Mouse (Mus musculus) stomach, embryonic 14.5 days (tissue): ENCODE measurements around the gene Gfra4. TPM values are rescaled to one million over a fixed set of nuclear protein-coding genes. Genes with fewer than 3 reads are reported as not detected.

Experiments used
- ATAC-seq: fragments of 200-750 bp; cut with Nextera tagmentation; 2 replicates; pipeline ENCODE4 v1.8.0; 2017; ENCODE audit warnings: low read depth, moderate TSS enrichment; ENCODE audit not compliant: insufficient number of reproducible peaks, insufficient read depth, low FRiP score
- H3K27ac ChIP-seq: fragments of 300-500 bp; sonication (generic); 2 replicates; pipeline ENCODE4 v1.5.1; 2014; ENCODE audit warnings: mild to moderate bottlenecking, low read length, moderate library complexity, mixed read lengths
- H3K27me3 ChIP-seq: fragments of 300-500 bp; sonication (generic); 2 replicates; pipeline ENCODE4 v1.6.1; 2014; ENCODE audit warnings: low read length, control low read depth, mixed read lengths; ENCODE audit not compliant: control insufficient read depth, insufficient read depth
- H3K36me3 ChIP-seq: fragments of 300-500 bp; sonication (generic); 2 replicates; pipeline ENCODE4 v1.6.1; 2014; ENCODE audit warnings: mild to moderate bottlenecking, control low read depth, low read length, moderate library complexity, mixed read lengths; ENCODE audit not compliant: control insufficient read depth, insufficient read depth
- H3K4me1 ChIP-seq: fragments of 300-500 bp; sonication (generic); 2 replicates; pipeline ENCODE4 v1.6.1; 2014; ENCODE audit warnings: low read length, control low read depth, mixed read lengths; ENCODE audit not compliant: control insufficient read depth, insufficient read depth
- H3K4me2 ChIP-seq: fragments of 300-500 bp; sonication (generic); replicated peaks from 2 replicates; pipeline ENCODE4 v1.6.1; 2014; ENCODE audit warnings: low read depth, low read length, control low read depth
- H3K4me3 ChIP-seq: fragments of 300-500 bp; sonication (generic); 2 replicates; pipeline ENCODE4 v1.5.1; 2014; ENCODE audit warnings: low read depth, low read length, control low read depth
- H3K9ac ChIP-seq: fragments of 300-500 bp; sonication (generic); replicated peaks from 2 replicates; pipeline ENCODE4 v1.6.1; 2014; ENCODE audit warnings: low read depth, mild to moderate bottlenecking, control low read depth, low read length, moderate library complexity, mixed read lengths
- H3K9me3 ChIP-seq: fragments of 300-500 bp; sonication (generic); 2 replicates; pipeline ENCODE4 v1.6.1; 2016; ENCODE audit warnings: low read depth, low read length, control low read depth; ENCODE audit not compliant: control insufficient read depth
- WGBS: fragments of 180-500 bp; shearing (Covaris S2); extraction: QIAGEN DNeasy Blood & Tissue Kit; methylation state at CpG from one replicate; pipeline ENCODE4 v1.1.7; 2014; 5-methylcytosine and 5-hydroxymethylcytosine counted together
- polyA plus RNA-seq: library from polyadenylated mRNA; unstranded; fragments of >200 nt; fragmentation: Nextera tagmentation; extraction: Ambion mirVana; gene quantifications from 2 replicates; pipeline ENCODE4 v1.2.1, GENCODE M21; 2014

Gene Gfra4
- polyA plus RNA-seq, 1 experiment from 2014 or later, result 23.8 TPM

DNA sequence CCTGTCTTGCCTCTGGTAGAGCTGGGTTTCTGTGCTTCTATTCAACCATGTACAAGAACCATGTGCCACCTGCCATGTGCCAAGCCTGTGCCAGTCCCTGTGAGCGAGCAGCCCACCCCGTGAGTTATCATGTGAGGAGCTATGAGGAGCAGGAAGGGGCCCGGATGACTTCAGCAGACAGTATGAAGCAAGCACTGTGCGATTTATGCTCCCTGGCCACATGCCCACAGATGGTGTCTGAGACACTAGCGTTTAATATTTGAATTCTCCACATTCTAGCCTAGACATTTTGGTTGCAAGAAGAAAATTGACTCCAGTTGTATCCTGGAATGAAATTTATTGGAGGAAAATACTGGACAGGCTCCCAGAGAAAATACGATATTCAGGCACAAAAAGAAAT is 24.6 kb upstream of the Gfra4 start:
- 0 out of 2 replicates have a peak, but pooled peaks have one; percentile 17 for ATAC-seq
- WGBS, result 43% methylated on average over 6 of the region's 6 CpGs
- no peak overlapping the region for H3K4me3 ChIP-seq
- no peak overlapping the region for H3K27ac ChIP-seq
- no peak overlapping the region for H3K4me2 ChIP-seq
- no peak overlapping the region for H3K9ac ChIP-seq
- no peaks in the 10 kb centered on the region for H3K9me3 ChIP-seq
- 0 out of 2 replicates have a peak, but pooled peaks cover 3% of the 10 kb centered on the region for H3K27me3 ChIP-seq
- no peaks in the 10 kb centered on the region for H3K4me1 ChIP-seq
- no peaks in the 10 kb centered on the region for H3K36me3 ChIP-seq

DNA sequence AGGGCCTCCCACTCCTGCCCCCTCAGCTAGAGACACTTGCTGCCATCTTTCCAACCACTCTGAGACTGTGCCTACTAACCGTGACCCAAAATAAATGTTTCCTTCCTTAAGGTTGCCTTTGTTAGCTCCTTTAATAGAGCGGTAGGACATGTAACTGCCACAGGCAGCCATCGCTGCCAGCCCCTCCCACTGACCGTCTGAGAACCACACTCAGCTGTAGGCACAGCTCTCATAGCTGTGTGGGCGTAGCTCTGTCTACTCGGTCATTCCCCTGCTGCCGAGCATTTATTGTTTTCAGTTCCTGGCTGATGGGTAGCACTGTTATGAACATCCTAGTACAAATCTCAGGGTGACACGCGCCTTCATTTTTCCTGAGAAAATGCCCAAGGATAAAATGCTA is 23.5 kb upstream of the Gfra4 start:
- no peak overlapping the region for H3K4me2 ChIP-seq

GRCm38 (mm10) chr2:131063404-131063864 is 20.5 kb upstream of the Gfra4 start, which contains the start of gene Adam33:
Gene Adam33 (minus strand): TSS chr2:131063814.
- 0 out of 2 replicates have a peak, but pooled peaks cover 3% of the 10 kb centered on the region for H3K27me3 ChIP-seq
- no peak within 1 kb of the TSS; the same call in 1 of the 2 replicates for H3K9ac ChIP-seq
- H3K27ac ChIP-seq, result no peak within 1 kb of the TSS
- WGBS, result 1% methylated on average over 22 of the region's 27 CpGs
- peak within 1 kb of the TSS; percentile 50 for H3K4me2 ChIP-seq
- peak; percentile 28; the same call in 1 of the 2 replicates for ATAC-seq
- H3K36me3 ChIP-seq, result no peaks in the 10 kb centered on the region
- H3K9me3 ChIP-seq, result no peaks in the 10 kb centered on the region
- H3K4me1 ChIP-seq, result peaks cover 8% of the 10 kb centered on the region; the same call in 1 of the 2 replicates
- peak within 1 kb of the TSS; percentile 21 for H3K4me3 ChIP-seq

More for the DNA sequence above, 23.5 kb upstream of the Gfra4 start:
- no peak overlapping the region for H3K27ac ChIP-seq
- H3K4me3 ChIP-seq, result no peak overlapping the region
- H3K4me1 ChIP-seq, result no peaks in the 10 kb centered on the region
- H3K9me3 ChIP-seq, result no peaks in the 10 kb centered on the region
- H3K9ac ChIP-seq, result no peak overlapping the region
- WGBS, result 65% methylated on average over 9 of the region's 9 CpGs
- H3K36me3 ChIP-seq, result no peaks in the 10 kb centered on the region
- no peak for ATAC-seq
- 0 out of 2 replicates have a peak, but pooled peaks cover 3% of the 10 kb centered on the region for H3K27me3 ChIP-seq

DNA sequence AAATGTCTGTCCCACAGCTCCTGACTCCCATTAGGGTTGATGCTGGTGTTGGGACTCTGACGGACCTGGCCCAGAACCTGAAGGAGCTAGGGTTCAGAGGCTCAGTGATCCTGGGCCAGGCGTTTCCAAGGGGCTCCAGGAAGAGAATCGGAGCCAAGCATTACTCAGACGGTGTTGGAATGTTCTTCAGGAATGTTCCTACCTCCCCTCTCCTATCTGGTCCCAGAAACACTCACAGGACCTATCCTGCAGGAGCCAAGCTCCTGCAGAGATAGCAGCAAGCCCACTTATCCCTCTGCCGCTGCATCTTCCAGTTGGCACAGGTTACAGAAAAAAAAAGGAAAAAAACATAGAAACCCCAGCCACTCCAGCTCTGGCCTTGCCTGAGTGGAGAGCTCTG is 18.7 kb upstream of the Gfra4 start:
- ATAC-seq, result no peak
- Histone ChIP-seq H3K27me3 (0 out of 2 replicates have a peak, but pooled peaks cover 3% of the 10 kb centered on the region), H3K9ac (no peak overlapping the region), H3K27ac (no peak overlapping the region), H3K4me2 (no peak overlapping the region), H3K9me3 (no peaks in the 10 kb centered on the region), H3K4me3 (no peak overlapping the region), H3K36me3 (no peaks in the 10 kb centered on the region), H3K4me1 (peaks cover 8% of the 10 kb centered on the region; the same call in 1 of the 2 replicates)
- WGBS, result 53% methylated on average over 5 of the region's 5 CpGs

DNA sequence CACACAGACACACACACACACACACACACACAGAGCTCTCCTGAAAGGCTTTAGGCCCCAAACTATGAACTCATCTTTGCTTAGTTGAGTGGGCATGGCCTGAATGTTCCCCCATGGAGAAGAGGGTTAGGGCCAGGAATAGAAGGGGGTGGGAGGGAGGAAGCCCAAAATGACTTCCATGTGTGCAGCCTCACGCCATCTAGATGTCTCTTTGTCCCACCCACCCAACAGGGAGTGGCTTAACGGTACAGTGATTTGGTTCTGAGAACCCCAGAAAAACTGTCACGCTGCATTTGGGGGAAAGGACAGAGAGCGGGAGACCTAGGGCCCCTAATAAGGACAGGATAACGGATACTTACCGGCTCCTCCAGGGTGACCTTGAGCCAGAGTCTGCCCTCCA is 17.9 kb upstream of the Gfra4 start:
- Histone ChIP-seq H3K4me2 (no peak overlapping the region), H3K27me3 (peaks cover 6% of the 10 kb centered on the region; the same call in 1 of the 2 replicates), H3K27ac (no peak overlapping the region), H3K36me3 (no peaks in the 10 kb centered on the region), H3K9me3 (no peaks in the 10 kb centered on the region), H3K4me3 (no peak overlapping the region), H3K4me1 (peaks cover 10% of the 10 kb centered on the region; the same call in 1 of the 2 replicates), H3K9ac (no peak overlapping the region)
- no peak for ATAC-seq
- 70% methylated on average over 6 of the region's 6 CpGs for WGBS

GRCm38 (mm10) chr2:131059781-131060540 is 17.1 kb upstream of the Gfra4 start:
- Histone ChIP-seq H3K27me3 (peaks cover 13% of the 10 kb centered on the region), H3K4me2 (no peak overlapping the region), H3K9ac (no peak overlapping the region), H3K9me3 (no peaks in the 10 kb centered on the region), H3K27ac (no peak overlapping the region), H3K4me3 (no peak overlapping the region), H3K36me3 (no peaks in the 10 kb centered on the region), H3K4me1 (peaks cover 11% of the 10 kb centered on the region; the same call in 1 of the 2 replicates)
- no peak for ATAC-seq
- WGBS, result 74% methylated on average over 9 of the region's 9 CpGs

DNA sequence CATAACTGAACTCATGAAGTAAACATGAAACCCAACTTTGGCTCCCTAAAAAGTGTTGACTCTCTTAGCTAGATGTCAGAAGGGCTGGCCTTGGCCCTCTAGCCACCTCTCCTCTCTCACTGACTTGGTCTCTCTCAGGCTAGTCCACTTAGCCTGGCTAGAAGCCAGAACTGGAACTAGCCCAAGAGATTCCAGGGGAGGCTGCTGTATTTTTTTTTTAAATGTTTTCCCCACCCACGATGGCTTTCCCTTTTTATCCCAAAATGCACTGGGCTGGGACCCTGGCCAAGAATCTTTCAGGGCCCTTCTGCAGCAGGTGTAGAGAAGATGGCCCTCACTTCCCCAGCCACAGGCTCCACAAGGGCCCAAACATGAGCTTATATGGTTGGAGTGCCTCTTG is 16.5 kb upstream of the Gfra4 start:
- no peak overlapping the region for H3K27ac ChIP-seq
- no peaks in the 10 kb centered on the region for H3K9me3 ChIP-seq
- no peak for ATAC-seq
- H3K4me2 ChIP-seq, result no peak overlapping the region
- H3K4me3 ChIP-seq, result no peak overlapping the region
- H3K27me3 ChIP-seq, result peaks cover 19% of the 10 kb centered on the region
- H3K36me3 ChIP-seq, result no peaks in the 10 kb centered on the region
- H3K4me1 ChIP-seq, result peaks cover 14% of the 10 kb centered on the region; the same call in 1 of the 2 replicates
- 14% methylated on average over 1 of the region's 1 CpGs for WGBS
- no peak overlapping the region for H3K9ac ChIP-seq

- Histone ChIP-seq H3K4me2 (no peak overlapping the region), H3K9me3 (no peaks in the 10 kb centered on the region), H3K4me3 (no peak overlapping the region), H3K27ac (no peak overlapping the region), H3K36me3 (no peaks in the 10 kb centered on the region), H3K4me1 (peaks cover 16% of the 10 kb centered on the region; the same call in 1 of the 2 replicates), H3K9ac (no peak overlapping the region), H3K27me3 (peaks cover 23% of the 10 kb centered on the region)
- no peak for ATAC-seq
- 87% methylated on average over 8 of the region's 8 CpGs for WGBS
Observed at GRCm38 (mm10) chr2:131058672-131059071, 15.8 kb upstream of the Gfra4 start.
